Mouse (Mus musculus): ENCODE measurements around the gene Hectd4.
"Not testable (repeated sequence)": the region's sequence is repeated elsewhere in the genome, so short reads cannot be mapped to it uniquely, and the experiment has no call there.

Gene Hectd4

GRCm38 (mm10) chr5:121287213-121287612, 67.2 kb downstream of the Hectd4 start:
- no peak for DNase-seq (ENCODE audit: low spot score)

GRCm38 (mm10) chr5:121290289-121290688, 70.3 kb downstream of the Hectd4 start:
- no peak for DNase-seq (ENCODE audit: low spot score)

- DNase-seq (ENCODE audit: low spot score): no peak
Observed at GRCm38 (mm10) chr5:121292309-121293165, 72.5 kb downstream of the Hectd4 start.

GRCm38 (mm10) chr5:121305009-121305408, 85.0 kb downstream of the Hectd4 start:
- DNase-seq (ENCODE audit: low spot score): no peak

- DNase-seq (ENCODE audit: low spot score): no peak
Observed at GRCm38 (mm10) chr5:121307620-121308019, 87.6 kb downstream of the Hectd4 start.

GRCm38 (mm10) chr5:121311576-121311975, 91.6 kb downstream of the Hectd4 start:
- DNase-seq (ENCODE audit: low spot score): no peak

- no peak for DNase-seq (ENCODE audit: low spot score)
Observed at GRCm38 (mm10) chr5:121313764-121314474, 93.9 kb downstream of the Hectd4 start.

- DNase-seq (ENCODE audit: low spot score): no peak
Observed at GRCm38 (mm10) chr5:121326079-121326805, 106.2 kb downstream of the Hectd4 start.

- no peak for DNase-seq (ENCODE audit: low spot score)
Observed at GRCm38 (mm10) chr5:121329333-121330058, 109.5 kb downstream of the Hectd4 start.

GRCm38 (mm10) chr5:121330154-121330816, 110.3 kb downstream of the Hectd4 start:
- not testable (repeated sequence) for DNase-seq (ENCODE audit: low spot score)

GRCm38 (mm10) chr5:121331731-121332130, 111.7 kb downstream of the Hectd4 start:
- DNase-seq (ENCODE audit: low spot score): no peak

- no peak for DNase-seq (ENCODE audit: low spot score)
Observed at GRCm38 (mm10) chr5:121333976-121334375, 114.0 kb downstream of the Hectd4 start.

GRCm38 (mm10) chr5:121334454-121334853, 114.4 kb downstream of the Hectd4 start:
- DNase-seq (ENCODE audit: low spot score): no peak

GRCm38 (mm10) chr5:121335426-121335825, 115.4 kb downstream of the Hectd4 start:
- DNase-seq (ENCODE audit: low spot score): no peak

GRCm38 (mm10) chr5:121336009-121336408, 116.0 kb downstream of the Hectd4 start:
- no peak for DNase-seq (ENCODE audit: low spot score)

GRCm38 (mm10) chr5:121336776-121337175, 116.8 kb downstream of the Hectd4 start:
- no peak for DNase-seq (ENCODE audit: low spot score)

- DNase-seq (ENCODE audit: low spot score): no peak
Observed at GRCm38 (mm10) chr5:121339507-121340230, 119.7 kb downstream of the Hectd4 start.

GRCm38 (mm10) chr5:121340965-121341473, 121.0 kb downstream of the Hectd4 start:
- DNase-seq (ENCODE audit: low spot score): no peak

GRCm38 (mm10) chr5:121342490-121342889, 122.5 kb downstream of the Hectd4 start:
- DNase-seq (ENCODE audit: low spot score): no peak

- DNase-seq (ENCODE audit: low spot score): no peak
Observed at GRCm38 (mm10) chr5:121343997-121344396, 124.0 kb downstream of the Hectd4 start.

All from ovary, postnatal 14 days (tissue).